Mouse (Mus musculus): ENCODE data around the gene Mpv17l2. TPM values are rescaled to one million over a fixed set of nuclear protein-coding genes. Genes with fewer than 3 reads are reported as not detected.

The Mpv17l2 gene
- polyA plus RNA-seq, 1 experiment from 2014 or later: 34.5 TPM

DNA sequence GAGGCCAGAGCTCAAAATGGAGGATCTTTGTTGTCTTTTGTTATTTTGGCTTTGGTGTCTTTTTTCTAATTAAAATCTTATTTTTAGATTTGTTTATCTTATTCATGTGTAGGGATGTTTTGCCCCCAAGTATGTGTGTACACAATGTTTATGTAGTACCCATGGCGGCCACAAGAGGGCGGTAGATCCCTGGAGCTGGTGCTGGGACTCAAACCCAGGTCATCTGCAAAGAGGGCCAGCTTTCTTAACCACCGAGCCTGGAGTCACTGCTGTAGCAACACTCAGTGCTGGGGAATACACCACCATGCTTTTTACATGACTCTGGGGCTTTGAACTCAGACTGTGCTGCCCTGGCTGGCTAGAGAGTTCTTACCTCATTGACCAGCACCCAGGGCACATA lies 2.6 kb upstream of the Mpv17l2 start:
- no peaks in the 10 kb centered on the region for H3K9me3 ChIP-seq
- peaks cover 43% of the 10 kb centered on the region for H3K4me1 ChIP-seq
- 6% methylated on average over 3 of the region's 3 CpGs for WGBS

DNA sequence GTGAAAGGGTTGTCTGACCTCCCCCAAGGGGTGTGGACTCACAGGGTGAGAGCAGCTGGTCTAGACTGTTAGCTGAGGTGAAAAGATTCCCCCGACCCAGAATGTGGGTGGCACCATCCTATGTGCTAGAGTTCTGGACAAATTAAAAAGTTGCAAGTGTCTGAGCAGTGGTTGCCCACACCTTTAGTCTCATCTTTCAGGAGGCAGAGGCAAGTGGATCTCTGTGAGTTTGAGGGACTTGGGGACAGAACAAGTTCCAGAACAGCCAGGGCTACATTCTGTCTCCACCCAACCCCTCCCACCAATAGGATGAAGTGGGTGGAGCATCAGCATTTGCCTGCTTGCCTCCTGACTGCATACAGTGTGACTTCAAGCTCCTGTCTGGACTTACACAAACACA lies 1.4 kb upstream of the Mpv17l2 start:
- Histone ChIP-seq H3K4me1 (peaks cover 44% of the 10 kb centered on the region), H3K9me3 (no peaks in the 10 kb centered on the region), H3K27ac (no peak overlapping the region), H3K27me3 (peaks cover 10% of the 10 kb centered on the region; the same call in 1 of the 2 replicates), H3K4me3 (replicated peaks) (no peak overlapping the region), H3K4me2 (no peak overlapping the region), H3K9ac (no peak overlapping the region), H3K36me3 (replicated peaks) (peaks cover 16% of the 10 kb centered on the region; the same call in 1 of the 2 replicates)
- WGBS: 83% methylated on average over 1 of the region's 1 CpGs
- ATAC-seq (ENCODE audit: low FRiP score): no peak

More for the DNA sequence above, 2.6 kb upstream of the Mpv17l2 start:
- Histone ChIP-seq H3K36me3 (replicated peaks) (peaks cover 13% of the 10 kb centered on the region), H3K27ac (no peak overlapping the region), H3K4me3 (replicated peaks) (no peak overlapping the region), H3K9ac (no peak overlapping the region), H3K4me2 (no peak overlapping the region), H3K27me3 (peaks cover 17% of the 10 kb centered on the region)
- ATAC-seq (ENCODE audit: low FRiP score): no peak

DNA sequence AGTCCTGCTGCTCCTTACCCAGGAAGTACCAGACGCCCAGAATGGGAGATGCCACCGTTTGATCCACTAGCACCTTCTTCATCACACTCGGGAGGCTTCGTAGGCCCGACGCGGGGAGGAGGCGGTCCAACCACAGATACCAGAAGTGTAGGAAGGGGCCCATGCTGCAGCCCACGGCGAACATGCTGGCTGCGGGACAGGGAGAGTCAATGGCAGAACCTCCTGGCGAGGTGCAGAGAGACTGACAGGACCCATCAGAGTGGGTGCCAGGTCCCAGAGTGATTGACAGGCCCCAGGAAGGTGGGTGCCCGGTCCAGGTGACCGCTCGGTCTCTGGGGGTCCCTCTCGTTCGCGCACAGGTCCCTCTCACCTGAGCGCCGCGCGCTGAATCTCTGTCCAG lies 396 bp downstream of the Mpv17l2 start:
- H3K36me3 ChIP-seq (replicated peaks): peaks cover 25% of the 10 kb centered on the region
- H3K9ac ChIP-seq: peak overlapping the region; percentile 72
- WGBS: under 1% methylated on average over 22 of the region's 22 CpGs
- no peak; the same call in 1 of the 2 replicates for ATAC-seq (ENCODE audit: low FRiP score)
- peak overlapping the region; percentile 76 for H3K27ac ChIP-seq
- H3K4me3 ChIP-seq (replicated peaks): peak overlapping the region; percentile 66
- no peaks in the 10 kb centered on the region for H3K27me3 ChIP-seq
- H3K4me1 ChIP-seq: peaks cover 34% of the 10 kb centered on the region
- no peaks in the 10 kb centered on the region for H3K9me3 ChIP-seq
- peak overlapping the region; percentile 99 for H3K4me2 ChIP-seq

DNA sequence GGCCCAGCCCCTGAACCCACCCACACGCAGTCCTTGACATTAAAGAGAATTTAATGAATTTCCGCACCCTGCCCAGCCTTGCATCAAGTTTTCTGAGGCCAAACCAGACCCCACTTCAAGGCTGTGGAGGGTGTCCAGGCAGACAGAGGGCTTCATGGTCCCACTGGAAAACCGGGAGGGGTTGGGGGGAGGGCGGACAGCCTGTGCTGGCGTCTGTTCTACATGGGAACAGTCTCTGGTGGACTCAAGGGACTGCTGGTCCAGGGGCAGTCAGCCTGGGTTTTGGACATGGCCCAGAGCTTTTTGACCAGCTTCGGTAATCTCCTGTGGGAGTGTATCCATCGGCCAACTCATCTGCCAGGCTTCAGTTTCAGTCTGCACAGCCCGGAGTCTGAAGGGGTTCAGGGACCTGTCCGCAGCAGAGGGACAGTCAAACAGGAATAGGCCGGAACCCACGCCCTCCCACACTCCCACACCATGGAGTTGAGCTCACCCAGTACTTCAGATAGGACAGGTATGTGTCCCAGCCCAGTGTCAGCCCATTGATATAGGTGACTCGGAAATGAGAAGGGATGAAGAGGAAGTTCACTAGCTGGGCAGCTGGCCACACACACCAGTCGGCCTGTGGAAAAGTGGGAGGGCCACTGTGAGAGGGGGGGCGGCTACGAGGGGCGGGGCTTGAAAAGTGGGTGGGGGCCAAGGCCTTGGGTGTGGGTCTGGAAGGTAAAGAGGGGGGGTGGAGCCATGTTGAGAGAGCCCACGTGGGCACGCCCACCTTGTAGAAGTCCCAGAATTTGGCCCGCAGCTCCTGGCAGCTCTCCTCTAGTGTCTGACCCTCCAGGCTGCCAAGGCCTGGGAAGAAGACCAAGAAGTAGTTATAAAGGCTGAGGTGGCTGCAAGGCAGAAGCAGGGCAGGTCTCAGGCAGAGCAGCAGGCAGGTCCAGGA lies 1.9 kb downstream of the Mpv17l2 start:
- no peak for ATAC-seq (ENCODE audit: low FRiP score)
- H3K4me2 ChIP-seq: peak overlapping the region; percentile 99; the same call in 1 of the 2 replicates
- H3K4me1 ChIP-seq: peaks cover 39% of the 10 kb centered on the region
- no peak overlapping the region for H3K9ac ChIP-seq
- no peaks in the 10 kb centered on the region for H3K27me3 ChIP-seq
- no peak overlapping the region for H3K27ac ChIP-seq
- H3K9me3 ChIP-seq: no peaks in the 10 kb centered on the region
- WGBS: 75% methylated on average over 19 of the region's 19 CpGs
- H3K36me3 ChIP-seq (replicated peaks): peaks cover 25% of the 10 kb centered on the region
- H3K4me3 ChIP-seq (replicated peaks): 0 out of 2 replicates have a peak overlapping the region, but pooled peaks have one; percentile 3

DNA sequence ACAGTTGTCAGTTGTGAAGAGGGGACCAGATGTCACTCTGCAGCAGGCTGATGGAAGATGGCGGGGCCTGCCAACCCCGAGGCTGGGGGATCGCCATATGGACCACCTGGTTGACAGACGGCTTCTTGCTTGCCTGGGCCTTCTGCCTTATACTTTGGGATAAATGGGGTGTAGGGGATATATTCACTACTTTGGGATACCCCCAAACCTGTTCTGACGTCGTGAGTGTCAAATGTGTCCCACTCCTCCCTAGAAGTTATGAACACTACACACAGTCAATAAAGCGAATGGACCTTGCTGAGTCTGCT lies 2.5 kb downstream of the Mpv17l2 start:
- no peak for ATAC-seq (ENCODE audit: low FRiP score)
- WGBS: 94% methylated on average over 7 of the region's 7 CpGs
- Histone ChIP-seq H3K27me3 (no peaks in the 10 kb centered on the region), H3K4me1 (peaks cover 42% of the 10 kb centered on the region), H3K4me2 (no peak overlapping the region), H3K9me3 (no peaks in the 10 kb centered on the region), H3K9ac (no peak overlapping the region), H3K36me3 (replicated peaks) (peaks cover 25% of the 10 kb centered on the region), H3K27ac (no peak overlapping the region), H3K4me3 (replicated peaks) (no peak overlapping the region)

DNA sequence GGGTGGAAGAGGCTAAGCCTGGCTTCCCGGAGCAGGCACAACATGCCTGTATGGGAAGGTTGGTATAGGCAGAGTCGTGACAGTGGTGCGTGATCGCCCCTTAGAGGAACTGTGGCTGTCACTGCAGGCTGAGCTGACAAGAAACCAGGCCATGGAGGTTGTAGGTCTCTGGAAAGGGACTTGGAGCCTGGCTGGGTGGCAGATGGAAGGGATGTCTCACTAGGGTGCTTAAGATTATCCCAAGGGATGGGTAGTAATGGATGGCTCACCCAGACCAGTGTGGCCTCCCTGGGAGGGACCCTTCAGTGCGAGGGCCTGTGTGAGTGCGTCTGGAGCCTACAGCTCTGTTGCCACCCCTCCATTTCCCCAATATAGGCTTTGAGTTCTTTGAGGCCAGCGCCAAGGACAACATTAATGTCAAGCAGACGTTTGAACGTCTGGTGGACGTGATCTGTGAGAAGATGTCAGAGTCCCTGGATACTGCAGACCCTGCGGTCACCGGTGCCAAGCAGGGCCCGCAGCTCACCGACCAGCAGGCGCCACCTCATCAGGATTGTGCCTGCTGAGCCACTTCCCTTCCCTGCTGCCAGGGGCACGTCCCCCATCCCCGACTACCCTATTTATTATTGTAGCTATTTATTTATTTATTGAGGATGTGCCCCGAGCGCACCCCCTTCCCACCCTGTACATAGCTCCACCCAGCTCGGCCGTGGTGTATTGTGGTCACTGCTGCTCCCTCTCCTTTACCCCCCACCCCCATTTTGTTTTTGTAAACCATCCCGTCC lies 3.0 kb downstream of the Mpv17l2 start:
- Histone ChIP-seq H3K4me2 (no peak overlapping the region), H3K9me3 (no peaks in the 10 kb centered on the region), H3K4me3 (replicated peaks) (no peak overlapping the region), H3K27me3 (no peaks in the 10 kb centered on the region), H3K4me1 (peaks cover 44% of the 10 kb centered on the region), H3K36me3 (replicated peaks) (peaks cover 25% of the 10 kb centered on the region), H3K9ac (no peak overlapping the region), H3K27ac (no peak overlapping the region)
- 75% methylated on average over 22 of the region's 22 CpGs for WGBS
- no peak for ATAC-seq (ENCODE audit: low FRiP score)

DNA sequence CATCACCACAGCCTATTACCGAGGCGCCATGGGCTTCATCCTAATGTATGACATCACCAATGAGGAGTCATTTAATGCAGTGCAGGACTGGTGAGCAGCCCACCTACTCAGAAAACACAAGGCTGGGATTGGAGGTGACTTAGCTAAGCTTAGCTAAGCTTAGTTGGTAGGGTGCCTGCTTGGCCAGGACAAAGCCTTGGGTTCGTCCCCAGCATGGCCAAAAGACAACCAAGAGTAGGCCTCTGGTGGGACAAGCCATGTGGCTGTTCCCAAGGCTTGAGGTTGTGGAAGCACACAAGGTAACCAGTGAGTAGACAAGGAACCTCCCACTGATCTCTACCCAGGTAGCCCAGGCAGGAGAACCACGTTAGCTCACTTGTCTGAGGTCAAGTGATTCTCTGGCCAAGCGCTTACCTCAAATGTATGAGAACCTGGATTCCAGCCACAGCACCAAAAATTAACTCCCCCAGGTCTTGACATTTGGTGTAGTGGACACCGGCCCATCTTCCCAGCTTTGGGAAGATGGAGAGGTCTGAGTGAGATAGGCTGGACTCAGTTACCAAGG lies 4.2 kb downstream of the Mpv17l2 start:
- H3K4me1 ChIP-seq: peaks cover 44% of the 10 kb centered on the region
- H3K9ac ChIP-seq: no peak overlapping the region

DNA sequence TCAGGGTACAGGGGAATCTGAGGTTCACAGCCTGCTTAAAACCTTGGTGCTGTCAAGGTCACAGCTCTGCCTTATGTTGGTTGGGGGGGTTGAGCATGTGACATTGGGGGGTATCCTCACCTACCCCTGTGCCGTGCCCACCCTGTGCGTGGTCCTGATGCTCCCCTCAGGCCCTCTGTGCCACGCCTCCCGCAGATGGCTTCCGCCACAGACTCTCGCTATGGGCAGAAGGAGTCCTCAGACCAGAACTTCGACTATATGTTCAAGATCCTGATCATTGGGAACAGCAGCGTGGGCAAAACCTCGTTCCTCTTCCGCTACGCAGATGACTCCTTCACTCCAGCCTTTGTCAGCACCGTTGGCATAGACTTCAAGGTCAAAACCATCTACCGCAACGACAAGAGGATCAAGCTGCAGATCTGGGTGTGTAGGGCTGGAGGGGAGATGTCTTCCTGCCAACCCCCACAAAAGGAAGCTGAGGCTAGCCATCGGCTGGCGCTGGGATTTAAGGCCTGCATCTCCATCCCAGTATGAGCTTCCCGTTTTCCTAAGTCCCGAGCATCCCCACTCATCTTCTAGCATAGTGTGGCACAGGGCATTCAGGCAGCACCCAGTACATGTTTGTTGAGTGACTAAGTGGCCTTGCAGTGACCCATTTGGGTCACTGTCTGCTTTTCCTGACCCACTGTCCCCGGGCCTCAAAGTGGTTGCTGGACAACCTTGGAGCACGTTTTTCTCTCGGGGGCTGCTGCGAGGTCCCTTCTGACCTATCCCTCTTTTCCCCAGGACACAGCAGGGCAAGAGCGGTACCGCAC lies 4.9 kb downstream of the Mpv17l2 start:
- WGBS: 84% methylated on average over 24 of the region's 24 CpGs
- Histone ChIP-seq H3K9ac (peak overlapping the region; percentile 86), H3K27ac (peak overlapping the region; percentile 81; the same call in 1 of the 2 replicates)

More for the DNA sequence above, 4.2 kb downstream of the Mpv17l2 start:
- H3K36me3 ChIP-seq (replicated peaks): peaks cover 25% of the 10 kb centered on the region
- no peak overlapping the region for H3K4me3 ChIP-seq (replicated peaks)
- ATAC-seq (ENCODE audit: low FRiP score): no peak
- no peaks in the 10 kb centered on the region for H3K27me3 ChIP-seq
- H3K4me2 ChIP-seq: no peak overlapping the region
- no peak overlapping the region for H3K27ac ChIP-seq
- WGBS: 92% methylated on average over 6 of the region's 6 CpGs
- H3K9me3 ChIP-seq: no peaks in the 10 kb centered on the region

DNA sequence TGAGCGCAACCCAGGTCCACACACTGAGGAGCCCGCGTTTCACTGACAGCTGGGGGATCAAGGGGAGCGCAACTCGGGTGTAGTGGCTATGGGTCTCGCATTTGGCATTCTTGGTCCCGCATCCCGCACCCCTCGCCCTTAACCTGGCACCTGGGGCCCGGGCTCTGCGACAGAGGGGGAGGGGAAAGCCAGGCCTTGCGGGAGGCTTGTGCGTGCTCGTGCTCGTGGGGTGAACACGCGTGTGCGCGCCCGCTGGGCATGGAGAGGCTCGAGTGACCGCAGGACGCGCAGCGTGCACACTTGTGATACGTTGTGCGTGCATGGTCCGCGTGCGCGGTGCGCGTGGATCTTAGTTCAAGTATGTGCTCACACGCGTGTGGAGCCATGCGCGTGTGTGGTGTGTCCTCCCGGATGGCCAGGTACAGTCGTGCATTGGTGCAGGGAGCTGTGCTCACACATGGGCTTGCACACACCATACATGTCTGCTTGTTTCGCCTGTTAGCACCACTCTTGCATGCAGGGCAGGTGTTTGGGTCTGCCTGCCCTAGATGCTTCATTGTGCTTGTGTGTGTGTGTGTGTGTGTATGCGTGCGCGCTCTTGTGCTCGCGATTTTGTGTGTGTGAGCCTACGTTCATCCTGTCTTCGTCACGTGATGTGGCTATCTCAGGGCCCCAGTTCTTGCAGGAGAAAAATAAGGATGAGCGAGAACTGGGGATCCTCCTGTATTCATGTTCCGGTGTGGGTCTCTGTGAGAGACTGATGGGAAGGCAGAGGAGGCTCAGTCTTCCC lies 5.7 kb downstream of the Mpv17l2 start:
- Histone ChIP-seq H3K9ac (peak overlapping the region; percentile 86), H3K4me1 (peaks cover 37% of the 10 kb centered on the region), H3K36me3 (replicated peaks) (peaks cover 25% of the 10 kb centered on the region), H3K27ac (peak overlapping the region; percentile 81), H3K4me2 (peak overlapping the region; percentile 96), H3K9me3 (no peaks in the 10 kb centered on the region), H3K4me3 (replicated peaks) (peak overlapping the region; percentile 67), H3K27me3 (peaks cover 4% of the 10 kb centered on the region; the same call in 1 of the 2 replicates)
- ATAC-seq (ENCODE audit: low FRiP score): peak; percentile 34
- WGBS: 15% methylated on average over 50 of the region's 50 CpGs

More for the DNA sequence above, 4.9 kb downstream of the Mpv17l2 start:
- H3K27me3 ChIP-seq: no peaks in the 10 kb centered on the region
- peak overlapping the region; percentile 96 for H3K4me2 ChIP-seq
- H3K4me3 ChIP-seq (replicated peaks): peak overlapping the region; percentile 67
- peaks cover 42% of the 10 kb centered on the region for H3K4me1 ChIP-seq
- no peaks in the 10 kb centered on the region for H3K9me3 ChIP-seq
- peaks cover 25% of the 10 kb centered on the region for H3K36me3 ChIP-seq (replicated peaks)
- no peak for ATAC-seq (ENCODE audit: low FRiP score)

DNA sequence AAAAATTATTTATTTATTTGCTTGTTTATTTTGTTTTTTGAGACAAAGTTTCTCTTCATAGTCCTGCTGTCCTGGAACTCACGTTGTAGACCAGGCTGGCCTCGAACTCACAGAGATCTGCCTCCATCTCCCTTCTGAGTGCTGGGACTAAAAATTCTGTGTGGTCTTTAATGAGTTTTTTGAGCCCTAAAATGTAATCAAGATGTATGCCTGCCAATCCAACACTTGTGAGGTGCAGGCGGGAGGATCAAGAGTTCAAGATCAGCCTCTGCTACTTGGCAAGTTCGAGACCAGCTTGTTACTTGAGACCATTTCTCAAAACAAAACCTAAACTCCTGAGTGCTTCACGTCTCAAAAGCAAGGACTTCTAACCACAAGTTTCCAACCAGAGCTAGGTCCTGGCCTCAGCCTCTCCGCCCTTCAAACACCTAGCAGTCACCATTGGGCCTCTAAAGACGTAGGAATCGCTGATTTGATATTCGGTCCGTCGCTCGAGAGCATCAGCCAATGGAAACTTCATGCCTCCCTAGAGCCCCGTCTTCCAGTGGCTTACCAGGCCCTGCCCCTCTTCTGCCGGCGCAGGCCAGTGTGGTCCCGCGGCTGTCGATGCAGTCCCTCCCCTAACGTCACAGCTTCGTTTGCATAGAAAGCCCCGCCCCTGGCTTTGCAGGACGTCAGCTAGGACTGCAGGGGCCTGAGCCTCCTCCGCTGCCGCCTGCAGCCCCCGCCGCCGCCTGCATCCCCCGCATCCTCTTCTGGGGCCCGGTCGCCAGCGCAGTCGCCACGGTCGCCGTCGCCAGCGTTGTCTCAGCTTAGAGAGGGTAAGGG lies 6.5 kb downstream of the Mpv17l2 start, which contains the start of gene Rab3a:
TSS of gene Rab3a (plus strand) at position 637 of the 828 bp plus-strand sequence.
- peak; percentile 99 for ATAC-seq (ENCODE audit: low FRiP score)
- 9% methylated on average over 37 of the region's 37 CpGs for WGBS
- H3K36me3 ChIP-seq (replicated peaks): peaks cover 25% of the 10 kb centered on the region
- peak within 1 kb of the TSS; percentile 96 for H3K4me2 ChIP-seq
- peaks cover 30% of the 10 kb centered on the region for H3K4me1 ChIP-seq
- peak within 1 kb of the TSS; percentile 86 for H3K9ac ChIP-seq
- peak within 1 kb of the TSS; percentile 81 for H3K27ac ChIP-seq
- H3K4me3 ChIP-seq (replicated peaks): peak within 1 kb of the TSS; percentile 67
- no peaks in the 10 kb centered on the region for H3K9me3 ChIP-seq
- H3K27me3 ChIP-seq: peaks cover 11% of the 10 kb centered on the region

Measured in forebrain, embryonic 12.5 days (tissue).